Mouse (Mus musculus) heart, embryonic 12.5 days (tissue): ENCODE results near the gene Chmp4b. TPM values are rescaled to one million over a fixed set of nuclear protein-coding genes. Genes with fewer than 3 reads are reported as not detected.

Source experiments
- polyA plus RNA-seq: library from polyadenylated mRNA; unstranded; fragments of >200 nt; fragmentation: Nextera tagmentation; extraction: Ambion mirVana; gene quantifications from 2 replicates; pipeline ENCODE4 v1.2.1, GENCODE M21; 2016

The Chmp4b gene
- polyA plus RNA-seq, 1 experiment from 2014 or later = 24.4 TPM

Other genes starting within 250 kb of the Chmp4b start
- 49.9 and 51.6 TPM in 2 replicates for gene Snta1, start 243.6 kb upstream of the Chmp4b start, polyA plus RNA-seq
- gene Cbfa2t2, start 215.2 kb upstream of the Chmp4b start, polyA plus RNA-seq = 37.6 and 38.8 TPM in 2 replicates
- 0.48 and 0.78 TPM in 2 replicates for gene 1700003F12Rik, start 104.6 kb upstream of the Chmp4b start, polyA plus RNA-seq
- gene Actl10, start 99.9 kb upstream of the Chmp4b start, polyA plus RNA-seq = 0.13 and 0.15 TPM in 2 replicates
- gene Necab3, start 92.8 kb upstream of the Chmp4b start, polyA plus RNA-seq = 0.27 and 0.87 TPM in 2 replicates
- 21.7 and 21.8 TPM in 2 replicates for gene E2f1, start 81.8 kb upstream of the Chmp4b start, polyA plus RNA-seq
- gene Pxmp4, start 48.0 kb upstream of the Chmp4b start, polyA plus RNA-seq = 18.9 and 20.5 TPM in 2 replicates
- gene Zfp341, start 38.4 kb upstream of the Chmp4b start, polyA plus RNA-seq = 0.78 and 0.82 TPM in 2 replicates
- gene 4930519P11Rik, start 38.3 kb upstream of the Chmp4b start, polyA plus RNA-seq = 0.64 TPM in 1 of 2 replicates, not detected in the other
- not detected in 2 replicates for gene Gm14214, start 118.3 kb downstream of the Chmp4b start, polyA plus RNA-seq
- 27.2 and 29.8 TPM in 2 replicates for gene Raly, start 139.4 kb downstream of the Chmp4b start, polyA plus RNA-seq
- not detected in 2 replicates for gene a, start 139.7 kb downstream of the Chmp4b start, polyA plus RNA-seq
- gene Eif2s2, start 241.2 kb downstream of the Chmp4b start, polyA plus RNA-seq = 79.6 and 80.5 TPM in 2 replicates